Mouse (Mus musculus) stomach, embryonic 16.5 days (tissue): ENCODE results near the gene Mypop. TPM values are rescaled to one million over a fixed set of nuclear protein-coding genes. Genes with fewer than 3 reads are reported as not detected.

Experiments
- ATAC-seq: fragments of 200-750 bp; cut with Nextera tagmentation; 2 replicates; pipeline ENCODE4 v1.8.0; 2017; ENCODE audit warnings: moderate number of reproducible peaks, moderate TSS enrichment; ENCODE audit not compliant: insufficient read depth, low FRiP score
- H3K27ac ChIP-seq: fragments of 300-500 bp; sonication (generic); 2 replicates; pipeline ENCODE4 v1.5.1; 2014; ENCODE audit warnings: low read length
- H3K27me3 ChIP-seq: fragments of 300-500 bp; sonication (generic); 2 replicates; pipeline ENCODE4 v1.6.1; 2014; ENCODE audit warnings: low read length, control low read depth, mixed read lengths; ENCODE audit not compliant: control insufficient read depth, insufficient read depth
- H3K36me3 ChIP-seq: fragments of 300-500 bp; sonication (generic); 2 replicates; pipeline ENCODE4 v1.6.1; 2014; ENCODE audit warnings: low read length; ENCODE audit not compliant: control insufficient read depth, insufficient read depth
- H3K4me1 ChIP-seq: fragments of 300-500 bp; sonication (generic); 2 replicates; pipeline ENCODE4 v1.6.1; 2014; ENCODE audit warnings: low read length, control low read depth, mixed read lengths; ENCODE audit not compliant: control insufficient read depth, insufficient read depth
- H3K4me2 ChIP-seq: fragments of 300-500 bp; sonication (generic); 2 replicates; pipeline ENCODE4 v1.6.1; 2014; ENCODE audit warnings: low read depth, low read length, mixed read lengths
- H3K4me3 ChIP-seq: fragments of 300-500 bp; sonication (generic); replicated peaks from 2 replicates; pipeline ENCODE4 v1.5.1; 2014; ENCODE audit warnings: mild to moderate bottlenecking, low read length
- H3K9ac ChIP-seq: fragments of 300-500 bp; sonication (generic); 2 replicates; pipeline ENCODE4 v1.6.1; 2014; ENCODE audit warnings: low read length
- H3K9me3 ChIP-seq: fragments of 300-500 bp; sonication (generic); replicated peaks from 2 replicates; pipeline ENCODE4 v1.6.1; 2016; ENCODE audit warnings: low read length, control low read depth; ENCODE audit not compliant: control insufficient read depth
- WGBS: fragments of 180-500 bp; shearing (Covaris S2); extraction: QIAGEN DNeasy Blood & Tissue Kit; methylation state at CpG from one replicate; pipeline ENCODE4 v1.1.7; 2014; 5-methylcytosine and 5-hydroxymethylcytosine counted together
- polyA plus RNA-seq: library from polyadenylated mRNA; unstranded; fragments of >200 nt; fragmentation: Nextera tagmentation; extraction: Ambion mirVana; gene quantifications from 2 replicates; pipeline ENCODE4 v1.2.1, GENCODE M21; 2015

Mypop gene
- polyA plus RNA-seq, result 1.6 and 2.3 TPM in 2 replicates

GRCm38 (mm10) chr7:18990601-18991295 lies at the start of gene Mypop:
TSS of gene Mypop (plus strand) at chr7:18991245.
- peak within 1 kb of the TSS; percentile 73 for H3K9ac ChIP-seq
- ATAC-seq, result peak; percentile 95
- H3K9me3 ChIP-seq, result no peaks in the 10 kb centered on the region
- peak within 1 kb of the TSS; percentile 70 for H3K27ac ChIP-seq
- H3K4me1 ChIP-seq, result peaks cover 18% of the 10 kb centered on the region; the same call in 1 of the 2 replicates
- WGBS, result under 1% methylated on average over 36 of the region's 37 CpGs
- H3K4me2 ChIP-seq, result peak within 1 kb of the TSS; percentile 87
- H3K36me3 ChIP-seq, result no peaks in the 10 kb centered on the region
- peak within 1 kb of the TSS; percentile 60 for H3K4me3 ChIP-seq
- H3K27me3 ChIP-seq, result peaks cover 19% of the 10 kb centered on the region; the same call in 1 of the 2 replicates

GRCm38 (mm10) chr7:18942376-18942775 lies 48.7 kb upstream of the Mypop start:
- Histone ChIP-seq H3K9ac (no peak overlapping the region), H3K27me3 (peaks cover 4% of the 10 kb centered on the region; the same call in 1 of the 2 replicates), H3K4me3 (no peak overlapping the region), H3K4me2 (no peak overlapping the region), H3K27ac (no peak overlapping the region), H3K36me3 (no peaks in the 10 kb centered on the region), H3K9me3 (no peaks in the 10 kb centered on the region), H3K4me1 (no peaks in the 10 kb centered on the region)
- ATAC-seq, result no peak
- WGBS, result 28% methylated on average over 1 of the region's 1 CpGs

GRCm38 (mm10) chr7:18942815-18943214 lies 48.2 kb upstream of the Mypop start:
- no peak overlapping the region for H3K4me3 ChIP-seq
- no peaks in the 10 kb centered on the region for H3K36me3 ChIP-seq
- H3K9ac ChIP-seq, result no peak overlapping the region
- 56% methylated on average over 9 of the region's 9 CpGs for WGBS
- H3K9me3 ChIP-seq, result no peaks in the 10 kb centered on the region
- ATAC-seq, result no peak
- no peak overlapping the region for H3K4me2 ChIP-seq
- peaks cover 4% of the 10 kb centered on the region; the same call in 1 of the 2 replicates for H3K27me3 ChIP-seq
- no peak overlapping the region for H3K27ac ChIP-seq
- H3K4me1 ChIP-seq, result no peaks in the 10 kb centered on the region

- Histone ChIP-seq H3K9me3 (no peaks in the 10 kb centered on the region), H3K4me1 (no peaks in the 10 kb centered on the region), H3K4me3 (no peak overlapping the region), H3K4me2 (no peak overlapping the region), H3K36me3 (no peaks in the 10 kb centered on the region), H3K9ac (no peak overlapping the region), H3K27me3 (peaks cover 6% of the 10 kb centered on the region; the same call in 1 of the 2 replicates), H3K27ac (no peak overlapping the region)
- 54% methylated on average over 6 of the region's 6 CpGs for WGBS
- peak; percentile 71; the same call in 1 of the 2 replicates for ATAC-seq
Measured at GRCm38 (mm10) chr7:18948151-18948550, 42.9 kb upstream of the Mypop start.

GRCm38 (mm10) chr7:18949781-18950522 lies 41.1 kb upstream of the Mypop start:
- 31% methylated on average over 12 of the region's 12 CpGs for WGBS
- Histone ChIP-seq H3K4me2 (no peak overlapping the region), H3K4me1 (no peaks in the 10 kb centered on the region), H3K9ac (no peak overlapping the region), H3K9me3 (no peaks in the 10 kb centered on the region), H3K4me3 (no peak overlapping the region), H3K27me3 (0 out of 2 replicates have a peak, but pooled peaks cover 2% of the 10 kb centered on the region), H3K27ac (no peak overlapping the region), H3K36me3 (no peaks in the 10 kb centered on the region)
- peak; percentile 35; the same call in 1 of the 2 replicates for ATAC-seq

- WGBS, result 22% methylated on average over 18 of the region's 18 CpGs
- Histone ChIP-seq H3K27ac (no peak overlapping the region), H3K4me1 (no peaks in the 10 kb centered on the region), H3K27me3 (0 out of 2 replicates have a peak, but pooled peaks cover 2% of the 10 kb centered on the region), H3K4me3 (no peak overlapping the region), H3K36me3 (no peaks in the 10 kb centered on the region), H3K9me3 (no peaks in the 10 kb centered on the region), H3K9ac (no peak overlapping the region), H3K4me2 (no peak overlapping the region)
- no peak for ATAC-seq
Measured at GRCm38 (mm10) chr7:18950523-18951315, 40.3 kb upstream of the Mypop start.

GRCm38 (mm10) chr7:18951397-18951796 lies 39.6 kb upstream of the Mypop start:
- WGBS, result 13% methylated on average over 15 of the region's 15 CpGs
- Histone ChIP-seq H3K9ac (no peak overlapping the region), H3K4me3 (no peak overlapping the region), H3K36me3 (no peaks in the 10 kb centered on the region), H3K4me1 (no peaks in the 10 kb centered on the region), H3K27me3 (peaks cover 5% of the 10 kb centered on the region; the same call in 1 of the 2 replicates), H3K27ac (no peak overlapping the region), H3K9me3 (no peaks in the 10 kb centered on the region), H3K4me2 (no peak overlapping the region)
- no peak for ATAC-seq

- Histone ChIP-seq H3K27me3 (peaks cover 48% of the 10 kb centered on the region), H3K36me3 (no peaks in the 10 kb centered on the region), H3K4me2 (peak overlapping the region; percentile 99), H3K27ac (no peak overlapping the region), H3K9ac (peak overlapping the region; percentile 73), H3K9me3 (no peaks in the 10 kb centered on the region), H3K4me3 (peak overlapping the region; percentile 65), H3K4me1 (peaks cover 7% of the 10 kb centered on the region; the same call in 1 of the 2 replicates)
- 1% methylated on average over 102 of the region's 107 CpGs for WGBS
- peak; percentile 73 for ATAC-seq
Measured at GRCm38 (mm10) chr7:18957569-18958383, 33.3 kb upstream of the Mypop start.
